Mouse (Mus musculus) intestine, embryonic 15.5 days (tissue): ENCODE measurements around the gene Cemip. TPM values are rescaled to one million over a fixed set of nuclear protein-coding genes. Genes with fewer than 3 reads are reported as not detected.
A peak's percentile ranks its signal among the peaks of the same experiment; 100 is the strongest.

Source experiments
- ATAC-seq: fragments of 200-750 bp; cut with Nextera tagmentation; 2 replicates; pipeline ENCODE4 v1.8.0; 2017; ENCODE audit warnings: moderate TSS enrichment, moderate library complexity
- H3K27ac ChIP-seq: fragments of 300-500 bp; sonication (generic); 2 replicates; pipeline ENCODE4 v1.5.1; 2015; ENCODE audit warnings: mild to moderate bottlenecking, inconsistent platforms
- H3K27me3 ChIP-seq: fragments of 300-500 bp; sonication (generic); replicated peaks from 2 replicates; pipeline ENCODE4 v1.6.1; 2015; ENCODE audit warnings: inconsistent platforms
- H3K36me3 ChIP-seq: fragments of 300-500 bp; sonication (generic); 2 replicates; pipeline ENCODE4 v1.6.1; 2015; ENCODE audit warnings: inconsistent platforms
- H3K4me1 ChIP-seq: fragments of 300-500 bp; sonication (generic); replicated peaks from 2 replicates; pipeline ENCODE4 v1.6.1; 2015; ENCODE audit warnings: inconsistent platforms
- H3K4me2 ChIP-seq: fragments of 300-500 bp; sonication (generic); replicated peaks from 2 replicates; pipeline ENCODE4 v1.6.1; 2015; ENCODE audit warnings: mild to moderate bottlenecking, inconsistent platforms
- H3K4me3 ChIP-seq: fragments of 300-500 bp; sonication (generic); replicated peaks from 2 replicates; pipeline ENCODE4 v1.5.1; 2015; ENCODE audit warnings: inconsistent platforms
- H3K9ac ChIP-seq: fragments of 300-500 bp; sonication (generic); 2 replicates; pipeline ENCODE4 v1.6.1; 2015; ENCODE audit warnings: inconsistent platforms
- H3K9me3 ChIP-seq: fragments of 300-500 bp; sonication (generic); 2 replicates; pipeline ENCODE4 v1.6.1; 2016; ENCODE audit warnings: inconsistent platforms
- WGBS: fragments of 180-500 bp; shearing (Covaris S2); methylation state at CpG from one replicate; pipeline ENCODE4 v1.1.7; 2015; 5-methylcytosine and 5-hydroxymethylcytosine counted together
- polyA plus RNA-seq: library from polyadenylated mRNA; unstranded; fragments of >200 nt; fragmentation: Nextera tagmentation; extraction: Ambion mirVana; gene quantifications from 2 replicates; pipeline ENCODE4 v1.2.1, GENCODE M21; 2015

Gene Cemip
- polyA plus RNA-seq, 1 experiment from 2014 or later = 0.44 TPM

GRCm38 (mm10) chr7:83978410-83978809 lies 107.9 kb downstream of the Cemip start:
- Histone ChIP-seq H3K36me3 (no peaks in the 10 kb centered on the region), H3K4me1 (no peaks in the 10 kb centered on the region; the same call in 1 of the 2 replicates), H3K9me3 (no peaks in the 10 kb centered on the region), H3K4me2 (no peak overlapping the region), H3K27me3 (no peaks in the 10 kb centered on the region), H3K27ac (no peak overlapping the region), H3K9ac (no peak overlapping the region), H3K4me3 (no peak overlapping the region)
- no peak for ATAC-seq
- 85% methylated on average over 1 of the region's 1 CpGs for WGBS

- H3K9ac ChIP-seq = no peak overlapping the region
- H3K27me3 ChIP-seq = no peaks in the 10 kb centered on the region
- no peaks in the 10 kb centered on the region for H3K9me3 ChIP-seq
- H3K4me1 ChIP-seq = no peaks in the 10 kb centered on the region; the same call in 1 of the 2 replicates
- H3K4me2 ChIP-seq = no peak overlapping the region
- WGBS = 81% methylated on average over 6 of the region's 6 CpGs
- no peak overlapping the region for H3K27ac ChIP-seq
- no peak overlapping the region for H3K4me3 ChIP-seq
- ATAC-seq = no peak
- H3K36me3 ChIP-seq = no peaks in the 10 kb centered on the region
Observed at GRCm38 (mm10) chr7:83976413-83976958, 109.8 kb downstream of the Cemip start.

GRCm38 (mm10) chr7:83975283-83975682 lies 111.0 kb downstream of the Cemip start:
- no peak overlapping the region for H3K4me2 ChIP-seq
- H3K36me3 ChIP-seq = no peaks in the 10 kb centered on the region
- H3K27me3 ChIP-seq = no peaks in the 10 kb centered on the region
- H3K4me1 ChIP-seq = no peaks in the 10 kb centered on the region; the same call in 1 of the 2 replicates
- no peak overlapping the region for H3K4me3 ChIP-seq
- no peak for ATAC-seq
- H3K9me3 ChIP-seq = no peaks in the 10 kb centered on the region
- no peak overlapping the region for H3K27ac ChIP-seq
- H3K9ac ChIP-seq = no peak overlapping the region
- WGBS = 75% methylated on average over 6 of the region's 6 CpGs

GRCm38 (mm10) chr7:83972485-83972884 lies 113.8 kb downstream of the Cemip start:
- Histone ChIP-seq H3K4me2 (no peak overlapping the region), H3K27ac (no peak overlapping the region), H3K27me3 (no peaks in the 10 kb centered on the region), H3K9me3 (no peaks in the 10 kb centered on the region), H3K36me3 (no peaks in the 10 kb centered on the region), H3K4me3 (no peak overlapping the region), H3K4me1 (no peaks in the 10 kb centered on the region), H3K9ac (no peak overlapping the region)
- WGBS = 37% methylated on average over 7 of the region's 7 CpGs
- no peak for ATAC-seq

DNA sequence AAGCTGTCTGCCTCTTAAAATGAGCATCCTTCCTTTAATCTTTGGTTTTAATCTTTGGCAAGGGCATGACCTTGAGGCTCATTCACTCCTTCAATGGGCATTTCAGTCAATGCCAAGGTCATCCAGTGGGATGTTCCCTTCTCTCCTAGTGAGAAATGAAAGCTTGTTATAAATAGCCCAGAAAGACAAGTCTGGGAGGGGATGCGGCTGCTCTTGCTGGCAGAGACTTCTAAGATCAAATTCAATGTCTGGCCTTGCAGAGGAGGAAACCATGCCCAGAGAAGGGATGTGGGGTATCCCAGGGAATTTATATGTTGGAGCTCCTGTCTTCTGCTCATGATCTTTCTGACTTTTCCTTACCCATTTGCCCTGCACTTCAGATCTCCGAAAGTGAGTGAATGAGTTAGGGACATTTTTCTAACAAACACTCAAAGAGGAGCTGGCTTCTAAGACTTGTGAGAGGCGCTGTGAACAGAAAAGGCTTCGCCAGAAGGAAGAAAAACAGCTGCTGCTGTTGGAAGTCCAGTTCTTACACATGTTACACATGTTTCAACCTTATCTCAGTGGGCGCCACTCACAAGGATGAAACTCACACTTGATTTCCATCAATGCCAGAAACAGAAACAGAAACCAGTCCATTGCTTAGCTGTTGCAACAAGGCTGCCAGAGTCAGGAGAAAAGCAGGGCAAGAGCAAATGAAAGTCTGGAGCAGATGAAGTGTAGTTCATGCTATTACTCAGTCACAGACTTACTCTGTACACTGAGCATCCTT lies 120.1 kb downstream of the Cemip start:
- Histone ChIP-seq H3K4me2 (no peak overlapping the region), H3K36me3 (no peaks in the 10 kb centered on the region), H3K9ac (no peak overlapping the region), H3K4me1 (no peaks in the 10 kb centered on the region), H3K27me3 (no peaks in the 10 kb centered on the region), H3K4me3 (no peak overlapping the region), H3K9me3 (no peaks in the 10 kb centered on the region), H3K27ac (no peak overlapping the region)
- WGBS = 68% methylated on average over 5 of the region's 5 CpGs
- no peak for ATAC-seq

GRCm38 (mm10) chr7:83965181-83965580 lies 121.1 kb downstream of the Cemip start:
- Histone ChIP-seq H3K4me1 (no peaks in the 10 kb centered on the region), H3K4me2 (no peak overlapping the region), H3K36me3 (no peaks in the 10 kb centered on the region), H3K4me3 (no peak overlapping the region), H3K27ac (no peak overlapping the region), H3K9me3 (no peaks in the 10 kb centered on the region), H3K9ac (no peak overlapping the region), H3K27me3 (no peaks in the 10 kb centered on the region)
- no peak for ATAC-seq

- Histone ChIP-seq H3K4me2 (no peak overlapping the region), H3K36me3 (no peaks in the 10 kb centered on the region), H3K9me3 (no peaks in the 10 kb centered on the region), H3K4me3 (no peak overlapping the region), H3K4me1 (no peaks in the 10 kb centered on the region), H3K27me3 (no peaks in the 10 kb centered on the region), H3K9ac (no peak overlapping the region), H3K27ac (no peak overlapping the region)
- WGBS = 90% methylated on average over 9 of the region's 9 CpGs
- no peak for ATAC-seq
Observed at GRCm38 (mm10) chr7:83952511-83952910, 133.8 kb downstream of the Cemip start.

DNA sequence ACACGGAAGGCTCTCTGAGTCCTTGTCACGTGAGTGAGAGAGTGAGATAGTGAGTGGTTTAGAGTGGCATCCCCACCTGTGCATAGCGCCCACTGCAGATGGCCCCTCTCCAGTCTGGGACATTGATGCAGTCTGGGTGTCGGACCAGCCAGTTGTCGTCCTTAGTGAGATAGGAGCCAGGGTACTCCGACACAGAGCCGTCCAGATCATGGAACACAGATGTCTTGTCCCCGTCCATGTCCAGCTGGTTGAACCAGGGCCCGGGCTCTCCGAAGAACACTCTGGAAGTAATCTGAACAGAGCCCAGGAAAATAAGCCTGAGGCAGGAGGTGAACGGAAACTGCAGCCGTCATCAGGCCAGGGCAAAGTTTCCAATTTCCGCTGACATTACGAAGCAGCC lies 135.0 kb downstream of the Cemip start:
- H3K36me3 ChIP-seq = no peaks in the 10 kb centered on the region
- H3K9me3 ChIP-seq = no peaks in the 10 kb centered on the region
- H3K4me1 ChIP-seq = no peaks in the 10 kb centered on the region
- no peak overlapping the region for H3K4me2 ChIP-seq
- H3K4me3 ChIP-seq = no peak overlapping the region
- 86% methylated on average over 14 of the region's 14 CpGs for WGBS
- H3K27me3 ChIP-seq = no peaks in the 10 kb centered on the region
- no peak for ATAC-seq
- H3K27ac ChIP-seq = no peak overlapping the region
- H3K9ac ChIP-seq = no peak overlapping the region

DNA sequence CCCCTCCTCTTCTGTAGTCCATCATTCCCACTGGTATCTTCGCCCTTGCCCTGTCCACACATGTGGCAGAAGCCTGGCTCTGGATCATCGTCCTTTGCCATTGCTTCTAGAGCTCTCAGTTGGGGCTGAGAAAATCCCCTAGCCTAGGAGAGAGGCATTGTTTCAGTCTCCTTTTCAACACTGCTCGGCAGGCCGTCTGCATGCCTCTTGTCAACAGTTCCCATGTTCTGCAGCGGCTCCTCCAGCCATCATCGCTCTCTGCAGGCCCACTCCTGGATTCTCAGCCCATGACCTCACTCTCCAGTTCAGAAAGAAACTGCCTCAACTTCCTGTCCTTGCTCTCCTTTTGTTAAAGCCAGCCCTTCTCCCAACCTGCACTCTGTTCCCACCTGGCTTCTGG lies 136.6 kb downstream of the Cemip start:
- H3K4me1 ChIP-seq = no peaks in the 10 kb centered on the region
- ATAC-seq = no peak
- H3K9ac ChIP-seq = no peak overlapping the region
- no peak overlapping the region for H3K4me2 ChIP-seq
- H3K27me3 ChIP-seq = no peaks in the 10 kb centered on the region
- 78% methylated on average over 6 of the region's 6 CpGs for WGBS
- H3K9me3 ChIP-seq = no peaks in the 10 kb centered on the region
- no peak overlapping the region for H3K4me3 ChIP-seq
- H3K27ac ChIP-seq = no peak overlapping the region
- H3K36me3 ChIP-seq = no peaks in the 10 kb centered on the region

DNA sequence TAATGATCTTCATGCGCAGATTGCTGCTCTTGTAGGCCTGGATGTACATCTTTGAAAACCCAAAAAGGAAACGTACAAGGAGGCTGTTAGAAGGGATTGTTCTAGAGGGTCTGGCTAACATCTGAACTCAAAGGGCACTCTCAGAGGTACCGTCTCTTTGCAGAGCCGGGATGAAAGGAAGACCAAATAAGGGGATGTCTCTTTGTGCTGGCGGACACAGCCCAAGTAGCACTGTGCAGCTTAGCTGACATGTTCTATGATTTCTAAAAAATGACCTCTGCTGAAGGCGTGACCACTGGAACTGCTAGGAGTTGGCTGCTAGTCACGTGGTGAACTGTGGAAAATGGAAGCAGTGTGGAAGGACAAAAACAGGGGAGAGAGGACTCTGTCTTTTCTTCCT lies 137.6 kb downstream of the Cemip start:
- ATAC-seq = peak; percentile 71

DNA sequence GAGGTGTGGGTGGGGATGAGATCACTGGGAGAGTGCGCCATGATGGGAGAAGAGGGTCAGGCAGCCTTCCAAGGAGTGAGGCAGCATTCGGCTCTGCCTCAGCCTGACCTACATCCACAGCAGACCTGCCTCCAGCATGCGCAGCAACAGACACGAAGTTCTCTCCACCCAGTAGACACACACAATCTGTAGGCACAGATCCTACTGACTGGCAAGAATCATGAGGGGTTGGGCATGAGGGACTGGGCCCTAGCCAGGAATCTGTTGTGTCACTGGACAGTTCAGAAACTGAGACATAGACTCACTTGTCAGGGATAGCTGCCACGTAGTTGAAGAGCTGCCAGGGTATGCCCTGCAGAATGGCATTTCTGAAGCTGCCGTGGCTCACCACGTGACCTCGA lies 144.6 kb downstream of the Cemip start:
- no peak overlapping the region for H3K9ac ChIP-seq
- ATAC-seq = no peak
- H3K27me3 ChIP-seq = no peaks in the 10 kb centered on the region
- H3K36me3 ChIP-seq = no peaks in the 10 kb centered on the region
- H3K4me1 ChIP-seq = 0 out of 2 replicates have a peak, but pooled peaks cover 7% of the 10 kb centered on the region
- 88% methylated on average over 8 of the region's 8 CpGs for WGBS
- no peaks in the 10 kb centered on the region for H3K9me3 ChIP-seq
- H3K4me2 ChIP-seq = no peak overlapping the region
- no peak overlapping the region for H3K4me3 ChIP-seq
- H3K27ac ChIP-seq = no peak overlapping the region

More for the DNA sequence above, 137.6 kb downstream of the Cemip start:
- 51% methylated on average over 7 of the region's 7 CpGs for WGBS
- Histone ChIP-seq H3K4me1 (no peaks in the 10 kb centered on the region), H3K4me3 (no peak overlapping the region), H3K36me3 (no peaks in the 10 kb centered on the region), H3K9me3 (no peaks in the 10 kb centered on the region), H3K27ac (0 out of 2 replicates have a peak overlapping the region, but pooled peaks have one; percentile 51), H3K27me3 (no peaks in the 10 kb centered on the region), H3K9ac (no peak overlapping the region), H3K4me2 (no peak overlapping the region)

DNA sequence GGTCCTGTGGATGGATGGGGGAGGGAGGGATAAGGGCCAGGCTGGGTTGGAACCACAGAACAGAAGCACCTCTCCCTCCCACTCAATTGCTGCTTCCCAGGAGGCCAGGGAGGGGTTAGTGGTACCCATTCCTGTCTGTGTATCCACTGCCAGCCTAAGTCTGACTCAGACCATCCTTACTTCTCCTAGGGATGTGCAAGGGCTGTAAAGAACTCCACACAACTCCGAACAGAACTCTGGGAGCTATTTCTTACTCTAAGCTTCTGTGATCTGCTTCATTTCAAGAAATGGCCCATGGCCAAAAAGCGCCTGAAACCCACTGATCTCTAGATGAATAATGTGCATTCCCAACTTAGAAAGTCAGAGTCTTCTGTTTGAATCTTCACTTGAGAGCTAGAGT lies 146.2 kb downstream of the Cemip start:
- ATAC-seq = peak; percentile 70
- 0 out of 2 replicates have a peak, but pooled peaks cover 7% of the 10 kb centered on the region for H3K4me1 ChIP-seq
- H3K4me2 ChIP-seq = no peak overlapping the region
- peak overlapping the region; percentile 44; the same call in 1 of the 2 replicates for H3K27ac ChIP-seq
- H3K36me3 ChIP-seq = no peaks in the 10 kb centered on the region
- no peaks in the 10 kb centered on the region for H3K27me3 ChIP-seq
- WGBS = 43% methylated on average over 2 of the region's 2 CpGs
- H3K9me3 ChIP-seq = no peaks in the 10 kb centered on the region
- H3K4me3 ChIP-seq = no peak overlapping the region
- H3K9ac ChIP-seq = no peak overlapping the region
